Mouse (Mus musculus) C2C12 (cell line): ENCODE measurements around the gene Actn3.

ENCODE experiments used
- CTCF ChIP-seq: IDR thresholded peaks from one replicate; pipeline ENCODE4 v1.5.1; 2011; ENCODE audit not compliant: control insufficient read depth, insufficient read depth, insufficient read length
- MAX ChIP-seq: IDR thresholded peaks from one replicate; pipeline ENCODE4 v1.6.1; 2011; ENCODE audit warnings: mild to moderate bottlenecking, control low read depth
- MYOD1 ChIP-seq: IDR thresholded peaks from one replicate; pipeline ENCODE4 v1.6.1; 2011; ENCODE audit warnings: low read depth; ENCODE audit not compliant: control insufficient read depth, insufficient read length
- MYOG ChIP-seq: IDR thresholded peaks from one replicate; pipeline ENCODE4 v1.6.1; 2011; ENCODE audit not compliant: control insufficient read depth, insufficient read length; ENCODE audit errors: extremely low read depth
- USF1 ChIP-seq: IDR thresholded peaks from one replicate; pipeline ENCODE4 v1.6.1; 2011; ENCODE audit warnings: low read depth, mild to moderate bottlenecking, control low read depth, moderate library complexity

DNA sequence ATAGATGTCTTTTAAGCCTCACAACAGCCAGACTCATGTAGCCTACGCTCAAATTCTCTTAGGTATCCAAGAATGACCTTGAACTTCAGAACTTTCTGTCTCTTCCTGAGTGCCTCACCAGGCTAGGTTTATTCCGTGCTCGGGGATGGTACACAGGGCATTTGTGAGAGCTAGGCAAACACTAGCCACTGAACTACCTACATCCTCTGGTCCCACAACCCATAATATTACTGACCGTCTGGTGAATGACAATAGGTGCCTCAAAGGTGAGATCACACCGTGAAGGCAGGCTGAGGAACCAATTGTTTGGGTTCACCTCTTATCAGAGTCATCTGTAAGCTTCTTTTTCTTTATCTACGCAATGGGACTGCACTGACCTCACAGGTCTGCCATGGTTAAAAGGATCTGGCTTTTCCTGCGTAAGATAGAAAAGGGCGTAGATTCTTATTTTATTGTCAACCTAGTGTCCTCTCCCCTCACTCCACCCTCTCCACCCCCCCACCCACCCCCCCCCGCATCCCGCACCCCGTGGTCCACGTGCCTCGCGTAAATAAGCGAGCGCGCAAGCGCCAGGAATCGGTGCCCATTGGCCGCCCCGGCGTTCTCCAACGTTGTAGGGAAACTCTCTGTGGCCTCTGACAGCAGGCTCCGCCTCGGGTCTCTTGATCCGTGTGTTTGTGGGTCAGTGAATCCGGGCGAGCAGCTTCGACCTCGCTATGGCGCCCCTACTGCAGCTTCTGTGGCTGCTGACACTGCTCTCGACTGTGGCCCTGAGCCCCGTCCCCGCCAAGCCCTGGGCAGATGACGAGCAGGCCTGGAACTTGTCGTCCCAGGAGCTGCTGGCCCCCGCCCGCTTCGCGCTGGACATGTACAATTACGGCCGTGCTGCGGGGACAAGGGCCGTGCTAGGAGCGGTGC is 22.9 kb downstream of the Actn3 start, which contains the start of gene Ctsf:
- no peak for TF ChIP-seq CTCF
- no peak for TF ChIP-seq MYOG
- no peak for TF ChIP-seq MAX
- no peak for TF ChIP-seq MYOD1
- no peak for TF ChIP-seq USF1
